Mouse (Mus musculus): ENCODE measurements around the gene Rpp21. TPM values are rescaled to one million over a fixed set of nuclear protein-coding genes. Genes with fewer than 3 reads are reported as not detected.
A peak's percentile ranks its signal among the peaks of the same experiment; 100 is the strongest.

Gene Rpp21
- 60.0 and 75.1 TPM in 2 replicates for polyA plus RNA-seq (2015; fragmentation: Nextera tagmentation; extraction: Ambion mirVana)

GRCm38 (mm10) chr17:36257969-36258368 lies at the start of gene Rpp21:
TSS of gene Rpp21 (minus strand) at chr17:36258069.
- Histone ChIP-seq H3K4me2 (peak within 1 kb of the TSS; percentile 70), H3K36me3 (peaks cover 50% of the 10 kb centered on the region), H3K4me1 (replicated peaks) (peaks cover 14% of the 10 kb centered on the region), H3K27me3 (peaks cover 4% of the 10 kb centered on the region), H3K4me3 (replicated peaks) (peak within 1 kb of the TSS; percentile 81), H3K9ac (peak within 1 kb of the TSS; percentile 83), H3K9me3 (replicated peaks) (no peaks in the 10 kb centered on the region), H3K27ac (peak within 1 kb of the TSS; percentile 77)
- DNase-seq (no peak), ATAC-seq (ENCODE audit: low read depth) (no peak)
- 36% methylated on average over 6 of the region's 6 CpGs for WGBS (ENCODE audit: insufficient replicate concordance)

- Histone ChIP-seq H3K36me3 (peaks cover 7% of the 10 kb centered on the region; the same call in 1 of the 2 replicates), H3K4me3 (replicated peaks) (no peak within 1 kb of the TSS), H3K27me3 (no peaks in the 10 kb centered on the region), H3K4me1 (replicated peaks) (no peaks in the 10 kb centered on the region), H3K9ac (no peak within 1 kb of the TSS), H3K27ac (no peak within 1 kb of the TSS), H3K9me3 (replicated peaks) (no peaks in the 10 kb centered on the region), H3K4me2 (no peak within 1 kb of the TSS)
- ATAC-seq (ENCODE audit: low read depth), result no peak
- 68% methylated on average over 2 of the region's 2 CpGs for WGBS (ENCODE audit: insufficient replicate concordance)
- DNase-seq, result no peak
These were observed 28.5 kb upstream of the Rpp21 start, which contains the start of gene H2-M10.2 for GRCm38 (mm10) chr17:36286390-36286789. TSS of gene H2-M10.2 (minus strand) at chr17:36286490.

GRCm38 (mm10) chr17:36281521-36282245 lies 23.8 kb upstream of the Rpp21 start:
- DNase-seq (no peak), ATAC-seq (ENCODE audit: low read depth) (no peak)
- WGBS (ENCODE audit: insufficient replicate concordance), result 81% methylated on average over 4 of the region's 4 CpGs
- Histone ChIP-seq H3K9me3 (replicated peaks) (no peaks in the 10 kb centered on the region), H3K4me2 (no peak overlapping the region), H3K9ac (no peak overlapping the region), H3K27ac (no peak overlapping the region), H3K4me1 (replicated peaks) (no peaks in the 10 kb centered on the region), H3K36me3 (peaks cover 38% of the 10 kb centered on the region), H3K4me3 (replicated peaks) (no peak overlapping the region), H3K27me3 (no peaks in the 10 kb centered on the region)

- DNase-seq (no peak), ATAC-seq (ENCODE audit: low read depth) (no peak)
- no peak overlapping the region for H3K27ac ChIP-seq
- H3K36me3 ChIP-seq, result peaks cover 41% of the 10 kb centered on the region
- H3K4me2 ChIP-seq, result no peak overlapping the region
- H3K9me3 ChIP-seq (replicated peaks), result no peaks in the 10 kb centered on the region
- no peak overlapping the region for H3K4me3 ChIP-seq (replicated peaks)
- H3K4me1 ChIP-seq (replicated peaks), result peaks cover 43% of the 10 kb centered on the region
- H3K9ac ChIP-seq, result no peak overlapping the region
- 83% methylated on average over 4 of the region's 4 CpGs for WGBS (ENCODE audit: insufficient replicate concordance)
- no peaks in the 10 kb centered on the region for H3K27me3 ChIP-seq
These were observed 16.9 kb upstream of the Rpp21 start for GRCm38 (mm10) chr17:36274776-36275175.

- Histone ChIP-seq H3K27ac (no peak overlapping the region), H3K4me3 (replicated peaks) (no peak overlapping the region), H3K27me3 (no peaks in the 10 kb centered on the region), H3K9ac (peak overlapping the region; percentile 89; the same call in 1 of the 2 replicates), H3K9me3 (replicated peaks) (no peaks in the 10 kb centered on the region), H3K4me2 (peak overlapping the region; percentile 92; the same call in 1 of the 2 replicates), H3K36me3 (peaks cover 35% of the 10 kb centered on the region), H3K4me1 (replicated peaks) (peaks cover 46% of the 10 kb centered on the region)
- 78% methylated on average over 4 of the region's 4 CpGs for WGBS (ENCODE audit: insufficient replicate concordance)
- ATAC-seq (ENCODE audit: low read depth), result no peak
- DNase-seq, result no peak
These were observed 15.9 kb upstream of the Rpp21 start for GRCm38 (mm10) chr17:36273796-36274195.

GRCm38 (mm10) chr17:36272643-36273366 lies 14.9 kb upstream of the Rpp21 start:
- Histone ChIP-seq H3K4me1 (replicated peaks) (peaks cover 46% of the 10 kb centered on the region), H3K27me3 (no peaks in the 10 kb centered on the region), H3K27ac (no peak overlapping the region), H3K4me2 (peak overlapping the region; percentile 92), H3K9me3 (replicated peaks) (no peaks in the 10 kb centered on the region), H3K36me3 (peaks cover 35% of the 10 kb centered on the region), H3K4me3 (replicated peaks) (peak overlapping the region; percentile 87), H3K9ac (peak overlapping the region; percentile 89)
- WGBS (ENCODE audit: insufficient replicate concordance), result 65% methylated on average over 9 of the region's 9 CpGs
- ATAC-seq (ENCODE audit: low read depth) (no peak), DNase-seq (no peak)

- WGBS (ENCODE audit: insufficient replicate concordance), result under 1% methylated on average over 43 of the region's 43 CpGs
- H3K4me3 ChIP-seq (replicated peaks), result peak within 1 kb of the TSS; percentile 87
- H3K9ac ChIP-seq, result peak within 1 kb of the TSS; percentile 89
- peak; percentile 79 for DNase-seq
- peaks cover 46% of the 10 kb centered on the region for H3K4me1 ChIP-seq (replicated peaks)
- H3K36me3 ChIP-seq, result peaks cover 42% of the 10 kb centered on the region
- peak; percentile 82 for ATAC-seq (ENCODE audit: low read depth)
- H3K9me3 ChIP-seq (replicated peaks), result no peaks in the 10 kb centered on the region
- H3K27me3 ChIP-seq, result no peaks in the 10 kb centered on the region
- H3K27ac ChIP-seq, result peak within 1 kb of the TSS; percentile 88
- peak within 1 kb of the TSS; percentile 92 for H3K4me2 ChIP-seq
These were observed 13.9 kb upstream of the Rpp21 start, which contains the start of gene Trim39 for GRCm38 (mm10) chr17:36271586-36272256. TSS of gene Trim39 (minus strand) at chr17:36272247.

- 0% methylated on average over 41 of the region's 84 CpGs for WGBS (ENCODE audit: insufficient replicate concordance)
These were observed 13.2 kb upstream of the Rpp21 start for GRCm38 (mm10) chr17:36270956-36271585.

GRCm38 (mm10) chr17:36265834-36266233 lies 8.0 kb upstream of the Rpp21 start:
- H3K4me1 ChIP-seq (replicated peaks), result peaks cover 13% of the 10 kb centered on the region
- no peak overlapping the region for H3K9ac ChIP-seq
- WGBS (ENCODE audit: insufficient replicate concordance), result 49% methylated on average over 5 of the region's 5 CpGs
- DNase-seq (no peak), ATAC-seq (ENCODE audit: low read depth) (no peak)
- H3K27me3 ChIP-seq, result no peaks in the 10 kb centered on the region
- peaks cover 73% of the 10 kb centered on the region for H3K36me3 ChIP-seq
- H3K9me3 ChIP-seq (replicated peaks), result no peaks in the 10 kb centered on the region
- H3K27ac ChIP-seq, result no peak overlapping the region
- H3K4me3 ChIP-seq (replicated peaks), result no peak overlapping the region
- H3K4me2 ChIP-seq, result no peak overlapping the region

More at GRCm38 (mm10) chr17:36270956-36271585, 13.2 kb upstream of the Rpp21 start:
- H3K27ac ChIP-seq, result peak overlapping the region; percentile 88
- H3K4me2 ChIP-seq, result peak overlapping the region; percentile 92
- peaks cover 46% of the 10 kb centered on the region for H3K4me1 ChIP-seq (replicated peaks)
- DNase-seq (peak; percentile 78), ATAC-seq (ENCODE audit: low read depth) (peak; percentile 85)
- peak overlapping the region; percentile 87 for H3K4me3 ChIP-seq (replicated peaks)
- H3K27me3 ChIP-seq, result no peaks in the 10 kb centered on the region
- no peaks in the 10 kb centered on the region for H3K9me3 ChIP-seq (replicated peaks)
- H3K9ac ChIP-seq, result peak overlapping the region; percentile 89
- peaks cover 42% of the 10 kb centered on the region for H3K36me3 ChIP-seq

- no peak overlapping the region for H3K4me2 ChIP-seq
- DNase-seq, result no peak
- no peak for ATAC-seq (ENCODE audit: low read depth)
- no peaks in the 10 kb centered on the region for H3K9me3 ChIP-seq (replicated peaks)
- H3K9ac ChIP-seq, result no peak overlapping the region
- 87% methylated on average over 3 of the region's 3 CpGs for WGBS (ENCODE audit: insufficient replicate concordance)
- peaks cover 88% of the 10 kb centered on the region for H3K36me3 ChIP-seq
- H3K4me1 ChIP-seq (replicated peaks), result no peaks in the 10 kb centered on the region; the same call in 1 of the 2 replicates
- no peak overlapping the region for H3K27ac ChIP-seq
- H3K27me3 ChIP-seq, result no peaks in the 10 kb centered on the region
- H3K4me3 ChIP-seq (replicated peaks), result no peak overlapping the region
These were observed 6.5 kb upstream of the Rpp21 start for GRCm38 (mm10) chr17:36264273-36264925.
